Mouse (Mus musculus): ENCODE data around the gene Capn8. TPM values are rescaled to one million over a fixed set of nuclear protein-coding genes. Genes with fewer than 3 reads are reported as not detected.
A peak's percentile ranks its signal among the peaks of the same experiment; 100 is the strongest.

The Capn8 gene
- polyA plus RNA-seq, 1 experiment: 0.03 TPM

DNA sequence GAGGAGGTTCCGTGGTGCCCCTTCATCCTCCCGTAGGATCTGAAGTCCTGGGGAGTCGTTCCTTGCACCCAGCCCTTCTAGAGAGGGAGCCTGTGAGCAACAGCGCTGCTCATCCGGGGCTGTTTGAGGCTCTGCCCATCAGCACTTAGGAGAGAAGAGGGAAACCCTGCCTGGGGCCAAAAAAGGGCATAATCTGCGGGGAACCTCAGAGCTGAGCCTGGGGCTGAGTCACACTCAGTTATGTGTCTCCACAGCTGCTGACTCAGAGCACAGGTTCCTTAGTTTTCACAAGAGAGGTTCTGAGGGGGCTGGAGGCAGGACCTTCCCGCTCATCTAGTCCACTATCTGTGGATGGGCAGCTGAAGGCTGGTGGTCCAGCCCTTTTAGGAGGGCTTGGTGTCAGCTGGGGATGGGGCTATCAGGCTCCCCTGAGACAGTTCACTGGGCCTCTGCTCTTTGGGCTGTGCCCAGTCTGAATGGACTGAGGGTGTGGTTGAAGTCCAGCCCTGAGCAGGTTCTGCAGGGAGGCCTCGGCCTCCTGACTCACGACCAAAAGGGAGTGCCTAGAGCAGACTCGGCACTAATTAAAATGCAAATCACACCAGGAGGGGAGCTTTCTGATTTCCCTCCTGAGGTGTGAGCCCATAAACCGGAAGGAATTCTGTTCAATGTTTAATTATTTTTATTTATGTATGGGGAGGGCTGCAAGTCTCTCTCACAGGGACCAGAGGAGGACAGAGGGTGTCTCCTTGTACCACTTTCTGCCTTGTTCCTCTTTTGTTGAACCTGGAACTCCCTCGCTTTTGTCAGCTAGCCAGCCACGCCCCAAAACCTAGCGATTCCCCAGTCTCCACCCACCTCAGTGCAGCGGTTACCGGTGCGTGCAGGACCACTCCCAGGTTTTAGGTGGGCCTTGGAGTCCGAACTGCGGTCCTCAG is 36.6 kb upstream of the Capn8 start:
- Histone ChIP-seq H3K27me3 (replicated peaks; ENCODE audit: control insufficient read depth, insufficient read depth, low read length) (no peaks in the 10 kb centered on the region), H3K4me1 (ENCODE audit: control insufficient read depth, insufficient read depth, low read length) (no peaks in the 10 kb centered on the region), H3K4me3 (ENCODE audit: insufficient read depth, low read depth, low read length) (no peak overlapping the region), H3K27ac (ENCODE audit: insufficient read depth, low read depth, low read length) (no peak overlapping the region), H3K36me3 (ENCODE audit: control insufficient read depth, insufficient read depth, low read length) (no peaks in the 10 kb centered on the region)
- no peak for TF ChIP-seq CTCF (conservative IDR thresholded peaks at IDR 0.05; ENCODE audit: insufficient read depth, insufficient read length, low read depth, low read length)
- TF ChIP-seq POLR2A (IDR thresholded peaks at IDR 0.05; ENCODE audit: low read depth, low read length): no peak
- 21% methylated on average over 19 of the region's 19 CpGs for WGBS
- peak; percentile 46 for DNase-seq

DNA sequence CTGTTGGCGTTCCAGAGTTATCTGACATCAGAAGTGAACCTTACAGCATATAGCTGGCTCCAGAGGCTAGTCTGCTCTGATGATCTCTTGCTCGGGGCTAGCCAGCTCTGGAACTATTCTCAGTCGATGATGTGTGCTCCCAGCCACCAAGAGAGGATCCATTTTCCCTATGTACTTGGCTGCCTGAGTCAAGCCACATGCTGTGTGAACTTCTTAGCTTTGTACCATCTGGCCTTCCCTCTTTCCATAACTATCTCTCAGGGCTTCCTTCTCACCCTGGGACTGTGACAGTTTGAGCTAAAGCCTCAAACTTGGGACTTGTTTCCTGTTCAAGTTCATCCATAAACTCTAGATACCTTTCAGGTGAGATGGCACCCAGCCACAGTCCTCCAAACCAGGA is 31.2 kb upstream of the Capn8 start:
- no peaks in the 10 kb centered on the region for H3K4me1 ChIP-seq (ENCODE audit: control insufficient read depth, insufficient read depth, low read length)
- WGBS: 75% methylated on average over 3 of the region's 3 CpGs
- no peaks in the 10 kb centered on the region for H3K27me3 ChIP-seq (replicated peaks; ENCODE audit: control insufficient read depth, insufficient read depth, low read length)
- H3K36me3 ChIP-seq (ENCODE audit: control insufficient read depth, insufficient read depth, low read length): no peaks in the 10 kb centered on the region
- TF ChIP-seq CTCF (conservative IDR thresholded peaks at IDR 0.05; ENCODE audit: insufficient read depth, insufficient read length, low read depth, low read length): no peak
- TF ChIP-seq POLR2A (IDR thresholded peaks at IDR 0.05; ENCODE audit: low read depth, low read length): no peak
- no peak for DNase-seq
- no peak overlapping the region for H3K4me3 ChIP-seq (ENCODE audit: insufficient read depth, low read depth, low read length)
- no peak overlapping the region for H3K27ac ChIP-seq (ENCODE audit: insufficient read depth, low read depth, low read length)

DNA sequence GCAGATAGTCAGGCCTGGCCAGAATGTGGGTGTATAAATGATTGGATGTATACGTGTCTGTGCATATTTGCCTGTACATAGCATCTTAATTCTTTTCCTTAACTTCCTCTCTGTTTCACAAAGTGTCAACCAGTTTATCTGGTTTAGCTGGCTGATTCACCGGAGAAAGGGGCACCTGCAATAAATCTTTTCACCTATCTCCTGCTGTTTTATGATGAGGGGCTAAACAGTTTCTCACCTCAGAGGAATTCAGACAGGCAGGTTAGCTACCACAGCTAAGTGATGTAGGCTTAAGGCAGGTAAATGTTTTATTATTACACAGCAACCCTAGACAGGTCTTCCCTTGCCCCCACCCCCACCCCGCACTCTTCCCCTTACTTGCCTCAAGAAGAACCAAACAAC is 29.7 kb upstream of the Capn8 start:
- H3K4me3 ChIP-seq (ENCODE audit: insufficient read depth, low read depth, low read length): no peak overlapping the region
- 66% methylated on average over 3 of the region's 3 CpGs for WGBS
- no peaks in the 10 kb centered on the region for H3K36me3 ChIP-seq (ENCODE audit: control insufficient read depth, insufficient read depth, low read length)
- H3K4me1 ChIP-seq (ENCODE audit: control insufficient read depth, insufficient read depth, low read length): no peaks in the 10 kb centered on the region
- no peak overlapping the region for H3K27ac ChIP-seq (ENCODE audit: insufficient read depth, low read depth, low read length)
- no peak for TF ChIP-seq POLR2A (IDR thresholded peaks at IDR 0.05; ENCODE audit: low read depth, low read length)
- TF ChIP-seq CTCF (conservative IDR thresholded peaks at IDR 0.05; ENCODE audit: insufficient read depth, insufficient read length, low read depth, low read length): no peak
- H3K27me3 ChIP-seq (replicated peaks; ENCODE audit: control insufficient read depth, insufficient read depth, low read length): no peaks in the 10 kb centered on the region
- no peak for DNase-seq

DNA sequence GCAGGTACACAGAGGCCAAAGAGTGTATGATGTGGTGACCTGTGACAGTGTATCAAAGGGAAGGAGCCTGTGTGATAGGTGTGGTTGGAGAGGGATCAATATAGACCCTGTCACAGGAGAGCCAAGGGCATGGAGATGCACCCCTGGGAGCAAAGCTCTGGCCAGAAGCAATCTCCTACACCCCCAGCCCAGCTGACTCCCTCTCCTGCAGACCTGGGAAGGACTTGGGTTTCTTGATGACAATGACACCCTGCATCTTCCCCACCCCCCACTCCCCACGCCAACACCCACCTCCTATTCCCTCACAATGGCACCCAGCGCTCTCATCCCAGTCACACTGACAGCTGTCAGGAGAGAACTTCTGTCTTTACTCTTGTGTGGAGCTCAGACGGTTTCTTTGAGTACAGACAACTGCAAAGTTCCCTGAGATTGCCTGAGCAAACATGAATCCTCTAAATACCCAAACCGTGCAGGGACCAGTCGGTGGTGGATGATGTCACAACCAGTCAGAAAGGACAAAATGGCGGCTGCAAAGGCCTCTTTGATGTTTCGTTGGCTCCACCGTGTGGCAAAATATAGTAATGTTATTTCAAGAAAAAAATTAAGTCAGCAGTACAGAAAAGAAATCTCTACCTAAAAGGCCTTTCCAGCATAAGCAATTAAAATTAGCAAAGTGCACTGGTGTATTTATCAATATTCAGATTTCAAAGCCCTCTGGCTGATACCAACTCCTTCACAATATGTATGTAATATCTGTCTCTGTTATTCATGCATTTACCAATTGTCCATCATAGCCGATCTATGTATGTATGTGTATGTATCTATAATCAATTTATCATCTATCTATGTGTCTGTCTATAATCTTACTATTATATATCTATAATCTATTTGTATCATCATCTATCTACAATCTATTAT is 25.5 kb upstream of the Capn8 start:
- DNase-seq: peak; percentile 92
- Histone ChIP-seq H3K27me3 (replicated peaks; ENCODE audit: control insufficient read depth, insufficient read depth, low read length) (no peaks in the 10 kb centered on the region), H3K4me3 (ENCODE audit: insufficient read depth, low read depth, low read length) (peak overlapping the region; percentile 36; the same call in 1 of the 2 replicates), H3K4me1 (ENCODE audit: control insufficient read depth, insufficient read depth, low read length) (no peaks in the 10 kb centered on the region), H3K27ac (ENCODE audit: insufficient read depth, low read depth, low read length) (no peak overlapping the region), H3K36me3 (ENCODE audit: control insufficient read depth, insufficient read depth, low read length) (no peaks in the 10 kb centered on the region)
- 19% methylated on average over 9 of the region's 9 CpGs for WGBS
- TF ChIP-seq POLR2A (IDR thresholded peaks at IDR 0.05; ENCODE audit: low read depth, low read length) (no peak), CTCF (conservative IDR thresholded peaks at IDR 0.05; ENCODE audit: insufficient read depth, insufficient read length, low read depth, low read length) (peak; percentile 80)

DNA sequence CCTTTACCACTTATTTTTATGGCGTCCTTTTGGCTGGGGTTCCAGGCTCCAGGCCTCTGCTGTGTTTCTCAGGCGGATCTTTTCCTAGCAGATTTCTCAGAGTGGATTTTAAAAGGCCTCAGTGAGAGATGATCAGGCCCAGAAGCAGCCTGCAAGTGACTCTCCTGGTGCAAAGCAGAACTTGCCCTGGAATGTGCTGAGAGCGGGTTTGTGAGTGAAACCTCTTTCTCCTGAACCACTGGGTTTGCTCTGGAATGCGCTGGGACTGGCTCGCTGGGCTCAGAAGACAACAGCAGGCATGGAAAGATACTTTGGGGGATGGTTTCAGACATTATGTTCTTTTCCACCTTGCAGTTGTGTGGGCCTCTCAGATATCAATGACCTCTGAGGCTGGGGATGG is 22.7 kb upstream of the Capn8 start:
- WGBS: 56% methylated on average over 5 of the region's 5 CpGs

DNA sequence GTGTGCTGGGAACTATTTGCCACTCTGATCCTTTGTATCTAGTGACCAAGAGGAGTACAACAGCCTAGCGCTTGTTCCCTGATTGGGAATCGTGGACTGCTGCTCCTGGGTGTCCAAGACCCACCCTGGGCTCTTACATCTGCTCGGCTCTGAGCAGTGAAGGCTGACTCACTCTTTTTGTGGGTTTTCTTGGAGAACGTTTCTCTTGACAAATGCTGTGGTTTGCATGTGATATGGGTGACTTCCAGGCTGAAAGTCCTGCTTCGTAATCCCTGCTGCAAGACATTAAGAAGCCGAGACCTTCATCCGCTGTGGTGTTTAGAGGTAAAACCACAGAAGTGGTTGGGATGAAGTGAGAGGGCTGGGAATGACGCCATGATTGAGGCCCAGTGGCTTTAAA is 21.7 kb upstream of the Capn8 start:
- no peak overlapping the region for H3K4me3 ChIP-seq (ENCODE audit: insufficient read depth, low read depth, low read length)
- no peak for DNase-seq
- WGBS: 83% methylated on average over 8 of the region's 8 CpGs
- no peak for TF ChIP-seq CTCF (conservative IDR thresholded peaks at IDR 0.05; ENCODE audit: insufficient read depth, insufficient read length, low read depth, low read length)
- no peak for TF ChIP-seq POLR2A (IDR thresholded peaks at IDR 0.05; ENCODE audit: low read depth, low read length)
- H3K27me3 ChIP-seq (replicated peaks; ENCODE audit: control insufficient read depth, insufficient read depth, low read length): no peaks in the 10 kb centered on the region
- H3K4me1 ChIP-seq (ENCODE audit: control insufficient read depth, insufficient read depth, low read length): no peaks in the 10 kb centered on the region
- no peaks in the 10 kb centered on the region for H3K36me3 ChIP-seq (ENCODE audit: control insufficient read depth, insufficient read depth, low read length)
- no peak overlapping the region for H3K27ac ChIP-seq (ENCODE audit: insufficient read depth, low read depth, low read length)

More for the DNA sequence above, 22.7 kb upstream of the Capn8 start:
- Histone ChIP-seq H3K4me1 (ENCODE audit: control insufficient read depth, insufficient read depth, low read length) (no peaks in the 10 kb centered on the region), H3K27ac (ENCODE audit: insufficient read depth, low read depth, low read length) (no peak overlapping the region), H3K4me3 (ENCODE audit: insufficient read depth, low read depth, low read length) (no peak overlapping the region), H3K27me3 (replicated peaks; ENCODE audit: control insufficient read depth, insufficient read depth, low read length) (no peaks in the 10 kb centered on the region), H3K36me3 (ENCODE audit: control insufficient read depth, insufficient read depth, low read length) (no peaks in the 10 kb centered on the region)
- TF ChIP-seq POLR2A (IDR thresholded peaks at IDR 0.05; ENCODE audit: low read depth, low read length) (no peak), CTCF (conservative IDR thresholded peaks at IDR 0.05; ENCODE audit: insufficient read depth, insufficient read length, low read depth, low read length) (no peak)
- no peak for DNase-seq

DNA sequence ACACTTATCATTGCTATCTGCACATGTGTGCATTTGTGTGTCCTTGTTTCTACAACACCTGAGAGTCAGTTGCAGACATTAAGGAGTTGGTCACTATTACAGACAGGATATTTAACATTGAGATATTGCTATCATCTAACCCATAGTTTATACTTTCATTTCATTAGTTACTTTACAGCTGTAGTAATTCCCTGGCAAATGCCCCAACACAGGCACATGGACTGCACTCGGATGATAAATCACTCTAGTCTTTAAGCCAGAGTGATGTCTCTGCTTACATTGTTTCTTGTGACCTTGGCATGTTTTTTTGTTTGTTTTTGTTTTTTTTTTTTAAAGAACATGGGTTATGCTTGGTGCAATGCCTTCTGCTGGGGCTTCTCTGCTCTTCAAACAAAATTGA is 20.9 kb upstream of the Capn8 start:
- WGBS: 84% methylated on average over 1 of the region's 1 CpGs

More for the DNA sequence above, 20.9 kb upstream of the Capn8 start:
- no peak for TF ChIP-seq CTCF (conservative IDR thresholded peaks at IDR 0.05; ENCODE audit: insufficient read depth, insufficient read length, low read depth, low read length)
- no peak for TF ChIP-seq POLR2A (IDR thresholded peaks at IDR 0.05; ENCODE audit: low read depth, low read length)
- no peak for DNase-seq
- Histone ChIP-seq H3K27ac (ENCODE audit: insufficient read depth, low read depth, low read length) (no peak overlapping the region), H3K4me3 (ENCODE audit: insufficient read depth, low read depth, low read length) (no peak overlapping the region), H3K27me3 (replicated peaks; ENCODE audit: control insufficient read depth, insufficient read depth, low read length) (no peaks in the 10 kb centered on the region), H3K4me1 (ENCODE audit: control insufficient read depth, insufficient read depth, low read length) (no peaks in the 10 kb centered on the region), H3K36me3 (ENCODE audit: control insufficient read depth, insufficient read depth, low read length) (no peaks in the 10 kb centered on the region)
